ENCODE assay signal across 8 mouse cellular contexts in the genomic region with DNA sequence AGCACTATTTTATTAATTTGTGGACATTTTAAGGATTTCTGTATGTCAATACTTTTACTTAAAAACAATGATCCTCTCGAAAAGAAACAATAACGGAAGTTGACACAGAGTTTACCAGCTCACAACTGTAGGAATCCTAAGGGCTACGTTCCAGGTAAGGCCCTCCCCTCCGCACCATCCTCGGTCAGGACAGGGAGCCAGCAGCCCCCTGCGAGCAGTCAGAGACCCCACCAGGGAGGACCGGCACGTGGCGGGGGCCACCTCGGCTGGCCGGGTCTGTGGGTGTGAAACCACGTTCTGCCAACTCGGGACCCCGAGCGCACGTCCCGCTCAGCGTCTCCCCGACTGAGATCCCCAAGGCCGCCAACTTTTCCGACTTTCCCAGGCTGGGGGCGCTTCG. TPM values are rescaled to one million over a fixed set of nuclear protein-coding genes. Genes with fewer than 3 reads are reported as not detected.
A peak's percentile ranks its signal among the peaks of the same experiment; 100 is the strongest.
DNase-seq lines count a peak whose midpoint lies in the region; ATAC-seq and TF ChIP-seq lines count a peak whose summit lies in the region.

No protein-coding gene starts in this region.

- no peaks in the 10 kb centered on the region for H3K27me3 ChIP-seq in intestine, embryonic 16.5 days (replicated peaks; ENCODE audit: control insufficient read depth, insufficient read depth, low read length)
- no peaks in the 10 kb centered on the region for H3K27me3 ChIP-seq in spleen, adult 2 months (ENCODE audit: control insufficient read depth, insufficient read depth, low read length)

- no peaks in the 10 kb centered on the region for H3K9me3 ChIP-seq in intestine, embryonic 16.5 days (ENCODE audit: control insufficient read depth, low read length)

- peak; percentile 41 for ATAC-seq in intestine, embryonic 16.5 days

- H3K27ac ChIP-seq in gastrocnemius, adult 2 months = peak overlapping the region; percentile 87
- H3K27ac ChIP-seq in intestine, embryonic 16.5 days (ENCODE audit: low read length) = no peak overlapping the region
- no peak overlapping the region for H3K27ac ChIP-seq in spleen, adult 2 months (ENCODE audit: insufficient read depth, low read length)

- H3K4me3 ChIP-seq in lung, adult 2 months (replicated peaks; ENCODE audit: extremely low read depth, low read depth, low read length) = peak overlapping the region; percentile 84
- peak overlapping the region; percentile 77 for H3K4me3 ChIP-seq in gastrocnemius, adult 2 months
- peak overlapping the region; percentile 73 for H3K4me3 ChIP-seq in intestine, embryonic 16.5 days (ENCODE audit: low read length)
- peak overlapping the region; percentile 63 for H3K4me3 ChIP-seq in spleen, adult 2 months (ENCODE audit: extremely low read depth, insufficient read depth, insufficient read length)

- intact Hi-C loops in gastrocnemius, adult 2 months (cut with DNase I) = no loop called here

- WGBS in lung, adult 2 months = under 1% methylated on average over 21 of the region's 23 CpGs
- under 1% methylated on average over 20 of the region's 23 CpGs for WGBS in intestine, embryonic 16.5 days
- WGBS in spleen, adult 2 months = under 1% methylated on average over 17 of the region's 23 CpGs

- TF ChIP-seq CTCF in lung, adult 2 months (IDR thresholded peaks at IDR 0.05; ENCODE audit: insufficient read depth, low read length) = no peak
- TF ChIP-seq CTCF in gastrocnemius, adult 2 months (IDR thresholded peaks at IDR 0.05) = no peak
- no peak for TF ChIP-seq CTCF in spleen, adult 2 months (IDR thresholded peaks at IDR 0.05; ENCODE audit: extremely low read depth, insufficient read depth, insufficient read length, insufficient replicate concordance)

- no peak for TF ChIP-seq POLR2A in lung, adult 2 months (IDR thresholded peaks at IDR 0.05; ENCODE audit: borderline replicate concordance, extremely low read depth, low read depth, low read length)
- TF ChIP-seq POLR2A in spleen, adult 2 months (IDR thresholded peaks at IDR 0.05; ENCODE audit: low read depth, low read length) = no peak

- peak; percentile 31 for DNase-seq in lung, adult 2 months
- no peak for DNase-seq in lung, postnatal 14 days
- DNase-seq in cerebellum, adult 8-10 months = peak; percentile 30
- DNase-seq in gastrocnemius, adult 2 months = peak; percentile 56
- DNase-seq in lung, postnatal 10 days = peak; percentile 18
- peak in 1 of 2 experiments; percentile 16 for DNase-seq in spleen, adult 2 months (ENCODE audit: low read depth in 1 of 2, low spot score in 2 of 2)
- DNase-seq in layer of hippocampus, adult 18-20 months (ENCODE audit: low spot score in 2 of 2) = no peak

- H3K36me3 ChIP-seq in intestine, embryonic 16.5 days (ENCODE audit: control insufficient read depth, insufficient read depth, low read length) = no peaks in the 10 kb centered on the region
- H3K36me3 ChIP-seq in spleen, adult 2 months (ENCODE audit: control insufficient read depth, insufficient read depth, low read length) = no peaks in the 10 kb centered on the region

- peaks cover 5% of the 10 kb centered on the region for H3K4me1 ChIP-seq in lung, adult 2 months (ENCODE audit: control insufficient read depth, insufficient read depth, low read length)
- H3K4me1 ChIP-seq in intestine, embryonic 16.5 days (ENCODE audit: control insufficient read depth, insufficient read depth, low read length) = peaks cover 3% of the 10 kb centered on the region
- H3K4me1 ChIP-seq in spleen, adult 2 months (ENCODE audit: control insufficient read depth, insufficient read depth, insufficient read length) = no peaks in the 10 kb centered on the region

- peak overlapping the region; percentile 86 for H3K4me2 ChIP-seq in intestine, embryonic 16.5 days (ENCODE audit: low read depth, low read length)

- peak overlapping the region; percentile 83 for H3K9ac ChIP-seq in intestine, embryonic 16.5 days (ENCODE audit: low read depth, low read length)

RNA-seq across cellular contexts. Expression of a gene that starts 0.6 kb away (rescaled TPM):
- 12.9 and 23.9 TPM in 2 replicates for polyA plus RNA-seq in lung, adult 2 months (2012; rRNA removed)
- 10 to 100 TPM; 46.9 to 54.2 TPM for total RNA-seq in gastrocnemius, adult 2 months (2021)
- polyA plus RNA-seq in intestine, embryonic 16.5 days (2015; fragmentation: Nextera tagmentation; extraction: Ambion mirVana) = 27.5 and 33.4 TPM in 2 replicates
- 9.7 and 10.9 TPM in 2 replicates for polyA plus RNA-seq in spleen, adult 2 months (2012; rRNA removed)
- 10 to 100 TPM; 52.4 to 54.7 TPM for total RNA-seq in layer of hippocampus, adult 18-20 months (2021)

RNA-seq across cellular contexts. Expression of a gene that starts 17.5 kb away (rescaled TPM):
- polyA plus RNA-seq in lung, adult 2 months (2012; rRNA removed) = 16.8 and 22.2 TPM in 2 replicates
- 1 to 10 TPM; 8.1 to 9.9 TPM for total RNA-seq in gastrocnemius, adult 2 months (2021)
- 37.6 and 39.9 TPM in 2 replicates for polyA plus RNA-seq in intestine, embryonic 16.5 days (2015; fragmentation: Nextera tagmentation; extraction: Ambion mirVana)
- polyA plus RNA-seq in spleen, adult 2 months (2012; rRNA removed) = 9.9 and 11.6 TPM in 2 replicates
- 10 to 100 TPM; 12.7 to 15.3 TPM for total RNA-seq in layer of hippocampus, adult 18-20 months (2021)

RNA-seq across cellular contexts. Expression of a gene that starts 17.6 kb away (rescaled TPM):
- polyA plus RNA-seq in lung, adult 2 months (2012; rRNA removed) = 8.8 and 9.0 TPM in 2 replicates
- 1 to 10 TPM in 1 of 2 experiments, under 1 TPM in 1; 0.94 to 3.0 TPM for total RNA-seq in gastrocnemius, adult 2 months (2021)
- 3.9 and 5.0 TPM in 2 replicates for polyA plus RNA-seq in intestine, embryonic 16.5 days (2015; fragmentation: Nextera tagmentation; extraction: Ambion mirVana)
- 0.65 and 0.81 TPM in 2 replicates for polyA plus RNA-seq in spleen, adult 2 months (2012; rRNA removed)
- total RNA-seq in layer of hippocampus, adult 18-20 months (2021) = 1 to 10 TPM; 3.1 to 3.7 TPM

RNA-seq across cellular contexts. Expression of a gene that starts 17.7 kb away (rescaled TPM):
- polyA plus RNA-seq in lung, adult 2 months (2012; rRNA removed) = 7.7 and 13.8 TPM in 2 replicates
- total RNA-seq in gastrocnemius, adult 2 months (2021) = 1 to 10 TPM; 1.8 to 2.5 TPM
- 8.2 TPM in 2 replicates for polyA plus RNA-seq in intestine, embryonic 16.5 days (2015; fragmentation: Nextera tagmentation; extraction: Ambion mirVana)
- polyA plus RNA-seq in spleen, adult 2 months (2012; rRNA removed) = 9.8 and 13.9 TPM in 2 replicates
- total RNA-seq in layer of hippocampus, adult 18-20 months (2021) = 1 to 10 TPM; 6.4 to 6.5 TPM

RNA-seq across cellular contexts. Expression of a gene that starts 18.1 kb away (rescaled TPM):
- polyA plus RNA-seq in lung, adult 2 months (2012; rRNA removed) = 0.73 and 1.2 TPM in 2 replicates
- total RNA-seq in gastrocnemius, adult 2 months (2021) = not detected
- polyA plus RNA-seq in intestine, embryonic 16.5 days (2015; fragmentation: Nextera tagmentation; extraction: Ambion mirVana) = 1.2 and 1.7 TPM in 2 replicates
- 0.16 TPM in 1 of 2 replicates, not detected in the other for polyA plus RNA-seq in spleen, adult 2 months (2012; rRNA removed)
- 1 to 10 TPM in 1 of 2 experiments, not detected in 1; 1.5 TPM for total RNA-seq in layer of hippocampus, adult 18-20 months (2021)

Comparison
In these comparisons a context has a peak if more than half of its experiments do, and no peak if none do; other contexts are left out.
1. DNase-seq: peak in lung, adult 2 months (single experiment), cerebellum, adult 8-10 months (single experiment), gastrocnemius, adult 2 months (single experiment) and lung, postnatal 10 days (single experiment); none in lung, postnatal 14 days (single experiment) and layer of hippocampus, adult 18-20 months (0 of 2).
2. Peak in every context shown above with its lines, with median percentiles within 50 percentile points of each other: H3K4me3 ChIP-seq.